Mouse (Mus musculus): ENCODE measurements at regions not wholly inside any gene's neighbourhood (a gene's known extent, or its start where the extent isn't known, plus 50 kb on each side); places are given as distances from the start of the nearest gene placed in this dataset.

- TF ChIP-seq CTCF (conservative IDR thresholded peaks at IDR 0.05; ENCODE audit: low read length) (no peak), NANOG (IDR thresholded peaks at IDR 0.05; ENCODE audit: borderline replicate concordance, low read length) (no peak), POU5F1 (IDR thresholded peaks at IDR 0.05; ENCODE audit: borderline replicate concordance, low read length) (no peak)
Observed at GRCm38 (mm10) chr11:19427559-19427958, 408.8 kb upstream of the Meis1 start.

All from E14TG2a.4 (cell line).